Mouse (Mus musculus) right cerebral cortex, postnatal 25 days (tissue): Measurements from ENCODE around the gene Ran.
A peak's percentile ranks its signal among the peaks of the same experiment; 100 is the strongest.
"Not testable (repeated sequence)": the region's sequence is repeated elsewhere in the genome, so short reads cannot be mapped to it uniquely, and the experiment has no call there.

Experiments used
- DNase-seq: peaks from one replicate; pipeline ENCODE4 v3.0.0; 2022

Ran gene

GRCm38 (mm10) chr5:129019497-129020299, at the start of gene Ran:
Gene Ran (plus strand): TSS chr5:129020069.
- peak; percentile 97 for DNase-seq

DNA sequence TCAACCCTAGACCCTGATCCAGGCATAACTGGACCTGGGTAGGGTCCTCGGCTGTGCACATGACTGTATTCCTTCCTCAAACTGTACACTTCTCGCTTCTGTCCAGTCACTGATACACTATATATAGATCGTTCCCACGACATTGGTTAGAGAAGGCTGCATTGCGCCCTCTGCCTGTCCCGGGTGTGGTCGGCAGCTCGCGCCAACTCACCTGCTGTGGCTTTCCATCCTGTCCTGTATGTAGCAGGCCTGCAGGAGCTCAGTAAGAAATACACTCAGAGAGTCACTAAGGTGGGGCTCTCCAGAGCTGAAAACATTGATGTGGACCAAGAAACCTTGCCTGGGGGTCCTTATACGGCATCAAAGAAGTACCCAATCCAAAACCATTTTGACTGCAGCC, 49.0 kb upstream of the Ran start:
- DNase-seq, result no peak

DNA sequence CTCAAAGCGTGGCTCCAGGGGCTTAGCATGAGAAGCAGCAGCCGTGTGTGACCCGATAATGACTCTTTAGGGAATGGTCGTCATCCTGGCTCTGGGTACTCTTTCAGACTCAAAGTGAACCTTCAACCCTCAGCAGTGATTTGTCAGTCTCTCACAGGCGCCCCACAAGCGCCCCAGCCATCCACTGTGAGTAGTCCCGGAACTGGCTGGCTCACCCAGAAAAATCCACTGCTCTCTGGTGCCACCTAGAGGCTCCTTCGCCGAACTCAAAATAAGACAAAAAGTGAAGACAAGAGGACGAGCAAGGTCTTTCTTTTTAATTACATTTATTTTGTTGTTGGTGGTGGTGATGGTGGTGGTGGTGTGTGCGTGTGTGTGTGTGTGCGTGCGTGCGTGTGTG, 48.6 kb upstream of the Ran start:
- DNase-seq, result peak; percentile 67

GRCm38 (mm10) chr5:128976266-128976665, 43.6 kb upstream of the Ran start:
- no peak for DNase-seq

DNA sequence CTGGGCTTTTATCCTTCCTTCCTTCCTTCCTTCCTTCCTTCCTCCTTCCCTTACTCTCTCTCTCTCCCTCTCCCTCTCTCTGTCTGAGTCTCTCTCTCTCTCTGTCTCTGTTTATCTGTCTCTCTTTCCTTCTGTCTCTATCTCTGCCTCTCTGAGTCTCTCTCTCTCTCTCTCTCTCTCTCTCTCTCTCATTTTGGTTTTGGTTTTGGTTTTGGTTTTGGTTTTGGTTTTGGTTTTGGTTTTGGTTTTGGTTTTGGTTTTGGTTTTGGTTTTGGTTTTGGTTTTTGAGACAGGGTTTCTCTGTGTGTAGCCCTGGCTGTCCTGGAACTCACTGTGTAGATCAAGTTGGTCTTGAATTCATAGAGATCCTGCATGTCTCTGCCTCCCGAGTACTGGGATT, 42.4 kb upstream of the Ran start:
- DNase-seq, result not testable (repeated sequence)

GRCm38 (mm10) chr5:128978957-128979356, 40.9 kb upstream of the Ran start:
- DNase-seq, result no peak

- DNase-seq, result no peak
Observed at GRCm38 (mm10) chr5:128980857-128981256, 39.0 kb upstream of the Ran start.

- DNase-seq, result peak; percentile 35
Observed at GRCm38 (mm10) chr5:128981607-128982006, 38.3 kb upstream of the Ran start.

DNA sequence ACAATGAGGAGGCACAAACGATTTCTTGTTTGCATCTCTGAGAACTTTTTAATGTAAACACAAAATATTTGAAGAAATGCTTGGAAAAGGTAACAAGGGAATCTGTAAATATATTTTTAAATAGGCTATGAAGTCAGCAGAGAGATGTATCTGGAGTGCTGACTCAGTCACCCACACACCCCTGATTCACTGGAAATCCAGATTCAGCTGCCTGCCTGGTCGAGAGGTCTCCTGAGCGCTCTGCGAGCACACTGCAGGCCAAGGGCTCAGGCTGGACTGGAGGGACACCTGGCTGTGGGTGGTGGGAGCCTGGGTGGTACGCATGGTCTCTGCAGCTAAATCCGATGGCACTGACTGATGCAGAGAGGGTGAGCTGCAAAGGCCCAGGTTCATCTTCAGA, 35.3 kb upstream of the Ran start:
- no peak for DNase-seq

- DNase-seq, result no peak
Observed at GRCm38 (mm10) chr5:128985946-128986345, 33.9 kb upstream of the Ran start.

- DNase-seq, result no peak
Observed at GRCm38 (mm10) chr5:128987141-128987954, 32.5 kb upstream of the Ran start.

- no peak for DNase-seq
Observed at GRCm38 (mm10) chr5:129000706-129001468, 19.0 kb upstream of the Ran start.

- no peak for DNase-seq
Observed at GRCm38 (mm10) chr5:129002571-129003011, 17.3 kb upstream of the Ran start.

DNA sequence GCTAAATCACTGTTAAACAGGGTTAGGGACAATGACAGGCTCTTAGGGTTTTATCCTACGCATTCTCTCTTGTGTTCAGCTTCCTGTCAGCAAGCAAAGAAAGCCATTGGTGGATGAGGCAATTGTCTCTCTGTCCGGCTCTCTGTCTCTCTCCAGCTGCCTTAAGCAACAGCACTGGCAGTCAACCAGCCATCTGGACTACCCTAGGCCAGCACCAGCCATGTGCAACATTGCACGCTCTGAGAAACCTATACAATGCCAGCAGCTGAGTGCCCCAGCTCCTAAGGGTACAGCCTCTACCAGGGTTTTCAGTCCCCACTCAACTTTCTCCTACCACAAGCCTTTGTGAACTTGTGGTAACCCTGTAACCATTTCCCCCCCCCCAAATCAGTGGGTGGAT, 14.5 kb upstream of the Ran start:
- no peak for DNase-seq

GRCm38 (mm10) chr5:129006031-129006788, 13.7 kb upstream of the Ran start:
- DNase-seq, result no peak

DNA sequence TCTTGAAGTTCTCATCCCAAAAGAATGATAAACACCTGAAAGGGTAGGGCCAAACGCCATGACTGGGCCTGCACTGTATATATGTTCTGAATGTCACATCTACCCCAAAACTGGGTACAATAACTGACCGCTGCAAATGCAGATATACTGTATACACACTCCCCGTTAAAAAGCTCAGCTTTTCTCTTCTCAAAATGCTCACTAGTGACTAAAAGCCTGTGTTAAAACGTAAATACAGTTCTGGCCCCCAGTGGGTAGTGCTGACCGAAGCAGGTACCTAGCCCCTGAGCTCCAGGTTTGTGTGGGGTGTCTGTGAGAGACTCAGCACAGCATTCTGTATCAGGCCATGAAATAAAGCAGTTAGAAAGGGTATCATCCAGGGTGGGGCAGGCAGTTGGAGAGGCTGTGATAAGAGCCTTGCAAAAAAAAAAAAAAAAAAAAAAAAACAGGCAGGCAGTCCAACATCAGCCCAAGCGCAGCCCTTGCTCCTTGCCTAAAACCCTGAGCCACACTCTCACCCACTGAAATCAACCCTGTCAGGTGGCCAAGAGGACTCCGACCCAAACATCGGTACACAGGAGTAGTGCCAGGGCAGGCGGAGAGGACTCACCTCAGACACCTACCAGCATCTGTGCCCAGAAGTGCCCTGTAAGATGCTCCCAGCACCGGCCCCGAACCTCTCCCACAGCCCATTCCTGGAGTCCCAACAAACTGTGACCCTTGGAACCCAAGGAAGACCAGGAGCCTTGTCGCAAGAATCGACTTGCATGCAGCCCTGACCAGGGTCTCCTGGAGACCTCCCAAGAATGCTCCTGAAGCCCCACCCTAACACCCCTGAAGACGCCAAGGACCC, 12.5 kb upstream of the Ran start:
- no peak for DNase-seq

DNA sequence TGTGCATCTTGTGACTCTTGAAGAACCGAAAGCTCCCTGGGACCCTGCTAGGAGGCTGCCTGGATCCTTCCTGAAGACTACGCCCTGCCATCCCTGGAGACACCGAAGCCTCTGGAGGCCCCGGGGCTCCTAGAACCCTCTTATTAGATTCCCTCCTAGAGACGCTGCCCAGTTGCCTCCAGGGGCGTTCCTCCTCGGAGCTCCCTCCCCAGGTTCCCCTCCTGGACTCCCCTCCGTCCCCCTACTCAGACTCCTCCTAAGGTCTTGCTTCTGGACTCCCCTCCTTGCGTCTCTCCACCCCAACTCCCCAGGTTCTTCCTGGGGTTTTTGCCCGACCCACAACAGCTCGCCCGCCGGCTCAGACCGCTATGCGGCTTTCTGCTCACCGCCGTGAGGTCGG, 11.9 kb upstream of the Ran start:
- DNase-seq, result peak; percentile 30

- DNase-seq, result peak; percentile 94
Observed at GRCm38 (mm10) chr5:129008412-129008826, 11.4 kb upstream of the Ran start, which contains the start of gene Stx2. Gene Stx2 (minus strand): TSS chr5:129008574.

DNA sequence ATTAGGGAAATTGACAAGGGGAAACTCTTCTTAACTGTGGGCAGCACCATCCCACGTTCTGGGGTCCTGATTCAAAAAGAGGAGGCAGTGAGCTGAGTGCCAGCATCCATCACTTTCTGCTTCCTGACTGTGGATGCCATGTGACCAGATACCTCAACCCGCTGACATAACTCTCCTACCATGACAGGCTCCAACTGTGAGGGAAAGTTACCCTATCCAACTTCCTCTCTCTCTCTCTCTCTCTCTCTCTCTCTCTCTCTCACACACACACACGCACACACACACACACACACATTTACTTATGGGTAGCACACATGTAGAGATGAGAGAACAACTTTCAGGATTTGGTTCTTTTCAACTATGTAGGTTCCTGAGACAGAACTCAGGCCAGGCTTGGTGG, 10.3 kb upstream of the Ran start:
- DNase-seq, result no peak

DNA sequence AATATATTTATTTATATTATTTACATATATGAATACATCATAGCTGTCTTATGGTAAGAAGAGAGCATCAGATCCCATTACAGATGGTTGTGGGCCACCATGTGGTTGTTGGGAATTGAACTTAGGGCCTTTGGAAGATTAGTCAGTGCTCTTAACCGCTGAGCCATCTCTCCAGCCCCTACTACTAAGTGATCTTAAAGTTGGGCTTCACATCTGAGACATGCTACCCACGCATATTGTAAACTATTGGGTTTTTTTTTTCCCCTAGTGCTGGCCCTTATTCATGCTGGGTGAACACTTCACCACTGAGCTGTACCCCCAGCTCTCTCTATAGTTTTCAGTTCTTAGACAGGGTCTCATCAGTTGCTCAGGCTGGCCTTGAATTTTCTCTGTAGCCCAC, 8.9 kb upstream of the Ran start:
- no peak for DNase-seq

GRCm38 (mm10) chr5:129015020-129015419, 4.8 kb upstream of the Ran start:
- no peak for DNase-seq
